Mouse (Mus musculus) T-helper 17 cell (primary cell): Measurements from ENCODE around the gene Olfr912.

Source experiments
- in situ Hi-C, 2 experiments: fragments of 300-600 bp; cut with MboI, MseI; formaldehyde crosslinking; loops; 1 replicate in 1 of 2; 2 replicates in 1 of 2; pipeline ENCODE4 v1.15.1; 2025; ENCODE audit warnings: high pct_unique_total_duplicates in 2 of 2

Gene Olfr912

GRCm38 (mm10) chr9:38579878-38580277, at the start of gene Olfr912:
Olfr912 (plus strand) TSS chr9:38580178.
- in situ Hi-C loops: loop anchor here in 1 of 2 experiments (5.0 kb wide), 1 partner anchor 43 kb away; the partner anchor contains the start of gene Olfr910

GRCm38 (mm10) chr9:38537549-38537948, 42.4 kb upstream of the Olfr912 start, which contains the start of gene Olfr910:
Olfr910 (plus strand) TSS chr9:38537849.
- in situ Hi-C loops: loop anchor here in 1 of 2 experiments (5.0 kb wide), 1 partner anchor 45 kb away; the partner anchor contains the start of gene Olfr912

DNA sequence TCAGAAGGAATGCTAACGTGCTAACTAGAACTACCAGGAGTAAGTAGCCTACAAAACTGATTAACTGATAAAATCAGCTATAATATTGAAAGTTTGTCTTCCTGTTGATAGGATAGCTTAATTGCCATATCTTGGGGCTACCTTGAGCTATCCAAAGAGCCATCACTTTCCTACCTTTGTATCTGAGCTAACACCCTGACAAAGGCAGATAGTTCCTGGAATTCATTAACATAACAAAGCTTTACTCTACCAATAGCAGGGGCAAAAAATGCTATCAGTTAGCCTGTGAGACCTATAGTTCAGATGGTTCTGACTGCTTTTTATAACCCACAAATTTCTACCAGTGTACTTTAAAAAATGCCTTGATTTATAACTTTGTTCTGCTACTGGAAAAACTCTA, 11.1 kb downstream of the Olfr912 start:
- in situ Hi-C loops: no loop called here

DNA sequence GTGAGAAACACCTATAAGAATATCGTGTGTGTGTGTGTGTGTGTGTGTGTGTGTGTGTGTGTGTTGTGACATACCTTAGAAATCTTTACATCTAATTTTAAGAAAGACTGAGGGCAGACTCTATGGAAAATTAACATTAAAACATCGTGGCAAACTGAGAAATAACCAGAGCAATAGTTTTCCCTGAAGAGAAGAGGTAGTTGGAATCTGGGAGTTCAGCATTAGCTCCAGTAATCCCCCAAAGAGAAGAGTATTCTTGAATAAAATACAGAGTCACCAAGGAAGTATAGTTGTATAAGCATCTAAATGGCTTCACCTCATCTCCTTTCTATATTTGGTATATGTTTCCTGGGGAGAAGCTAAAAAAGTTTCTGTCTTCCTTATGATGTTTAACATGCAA, 12.5 kb downstream of the Olfr912 start, which contains the start of gene Olfr913:
Gene Olfr913 (plus strand): TSS at position 301 of the 400 bp plus-strand sequence.
- in situ Hi-C loops: no loop called here

GRCm38 (mm10) chr9:38604802-38605201, 24.8 kb downstream of the Olfr912 start, which contains the start of gene Olfr914:
Olfr914 (plus strand) TSS chr9:38605102.
- in situ Hi-C loops: no loop called here

GRCm38 (mm10) chr9:38632406-38632805, 52.4 kb downstream of the Olfr912 start:
- in situ Hi-C loops: no loop called here
